Comparison of ENCODE assay signal across 9 mouse cellular contexts in the genomic region with DNA sequence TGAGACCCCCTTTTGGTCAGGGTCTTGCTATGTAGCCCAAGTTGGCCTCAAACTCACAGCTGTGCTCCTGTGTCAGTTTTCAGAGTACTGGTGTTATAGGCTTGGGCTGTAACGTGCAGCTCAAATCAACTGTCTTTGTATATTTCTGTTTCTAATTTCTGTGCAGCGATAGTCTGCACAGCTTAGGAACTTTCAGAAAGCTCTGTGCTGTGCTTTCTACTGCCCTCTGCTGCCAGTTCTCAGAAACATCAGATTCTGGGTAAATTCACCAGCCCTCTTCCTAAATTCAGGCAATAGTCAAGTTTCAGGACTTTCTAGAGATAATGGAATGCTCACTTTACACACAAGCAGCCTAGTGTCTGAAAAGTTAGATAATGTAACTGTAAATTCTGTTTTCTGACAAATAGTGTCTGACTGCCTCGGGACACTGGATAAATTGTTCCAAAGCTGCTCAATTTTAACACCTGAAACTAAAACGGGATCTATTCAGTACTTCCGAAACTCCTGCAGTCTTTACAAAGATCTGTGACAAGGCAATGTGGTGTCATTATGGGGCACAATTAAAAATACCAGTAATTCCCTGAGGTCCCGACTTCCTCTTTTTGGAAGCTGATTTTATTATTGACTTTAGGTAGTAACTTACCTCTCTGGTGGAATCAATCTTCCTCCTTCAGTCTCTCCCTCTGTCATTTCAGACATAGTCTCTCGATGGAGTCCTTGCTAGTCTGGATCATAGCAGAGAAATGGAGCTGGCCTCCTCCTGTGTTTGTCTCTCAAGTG. TPM values are rescaled to one million over a fixed set of nuclear protein-coding genes. Genes with fewer than 3 reads are reported as not detected.
A peak's percentile ranks its signal among the peaks of the same experiment; 100 is the strongest.
DNase-seq lines count a peak whose midpoint lies in the region; ATAC-seq lines count a peak whose summit lies in the region.
"Had no signal": no experiment of that assay in that cellular context is flagged by ENCODE, and none has a peak within 500 bp of the region (broad histone marks: within the 10 kb centered on the region; RNA-seq: fewer than 3 reads in every experiment).

No protein-coding gene starts in this region.

- ATAC-seq in liver, embryonic 12.5 days: no peak

- intact Hi-C loops in heart, postnatal 14 days (cut with DNase I): loop anchor here (2.0 to 10.0 kb wide), 2 partner anchors 105 to 203 kb away; partner anchors contain the start of gene Gk
- intact Hi-C loops in left cerebral cortex, postnatal 36 days (cut with DNase I): loop anchor here (5.0 kb wide), 1 partner anchor 202 kb away; no protein-coding TSS in a partner anchor

- 45% methylated on average over 7 of the region's 7 CpGs for WGBS in liver, embryonic 12.5 days (ENCODE audit: insufficient replicate concordance)

- DNase-seq in liver (peak; percentile 4), NIH3T3 (ENCODE audit: low read depth) (peak; percentile 55), MN1 (ENCODE audit: low spot score) (no peak)
- DNase-seq in cerebellum, adult 8-10 months: peak; percentile 3
- peak; percentile 24 to 45 for DNase-seq in heart, postnatal 14 days
- peak; percentile 3 to 7 for DNase-seq in left cerebral cortex, postnatal 36 days (ENCODE audit: low spot score in 2 of 2)
- DNase-seq in right cerebral cortex, adult 2 months (ENCODE audit: low spot score in 2 of 2): peak; percentile 22 to 44

- no peaks in the 10 kb centered on the region for H3K36me3 ChIP-seq in liver, embryonic 12.5 days

- no peaks in the 10 kb centered on the region for H3K9me3 ChIP-seq in liver, embryonic 12.5 days (replicated peaks)

- no peak overlapping the region for H3K9ac ChIP-seq in liver, embryonic 12.5 days

- H3K27ac ChIP-seq in liver, embryonic 12.5 days: no peak overlapping the region

- no peaks in the 10 kb centered on the region for H3K4me1 ChIP-seq in liver, embryonic 12.5 days

- H3K27me3 ChIP-seq in liver, embryonic 12.5 days (replicated peaks): no peaks in the 10 kb centered on the region

- H3K4me3 ChIP-seq in liver, embryonic 12.5 days: no peak overlapping the region
- H3K4me3 ChIP-seq: erythroblast, embryonic 14.5 days had no signal

- no peak overlapping the region for H3K4me2 ChIP-seq in liver, embryonic 12.5 days

RNA-seq across cellular contexts. Expression of gene 5430427O19Rik, which starts 9.2 kb away (rescaled TPM):
- 0.32 and 0.50 TPM in 2 replicates for polyA plus RNA-seq in liver, embryonic 12.5 days (2016; fragmentation: Nextera tagmentation; extraction: Ambion mirVana)
- under 1 TPM; 0.05 to 0.10 TPM for total RNA-seq in heart, postnatal 14 days (2021)
- under 1 TPM; 0.12 to 0.14 TPM for total RNA-seq in left cerebral cortex, postnatal 36 days (2021)
- polyA plus RNA-seq: erythroblast, embryonic 14.5 days had no signal
